Mouse (Mus musculus) bone marrow, adult 2 months (tissue): Measurements from ENCODE around the gene Hmox2.
"Not testable (repeated sequence)": the region's sequence is repeated elsewhere in the genome, so short reads cannot be mapped to it uniquely, and the experiment has no call there.

Experiments
- CTCF ChIP-seq: fragments of 200-500 bp; IDR thresholded peaks from 2 replicates; pipeline ENCODE4 v1.5.1; 2011; ENCODE audit warnings: low read length, control low read depth; ENCODE audit not compliant: control insufficient read depth, insufficient read depth
- POLR2A ChIP-seq: fragments of 200-500 bp; IDR thresholded peaks from 2 replicates; pipeline ENCODE4 v1.6.1; 2011; ENCODE audit warnings: low read depth, mild to moderate bottlenecking, control low read depth, low read length, borderline replicate concordance; ENCODE audit not compliant: control insufficient read depth

DNA sequence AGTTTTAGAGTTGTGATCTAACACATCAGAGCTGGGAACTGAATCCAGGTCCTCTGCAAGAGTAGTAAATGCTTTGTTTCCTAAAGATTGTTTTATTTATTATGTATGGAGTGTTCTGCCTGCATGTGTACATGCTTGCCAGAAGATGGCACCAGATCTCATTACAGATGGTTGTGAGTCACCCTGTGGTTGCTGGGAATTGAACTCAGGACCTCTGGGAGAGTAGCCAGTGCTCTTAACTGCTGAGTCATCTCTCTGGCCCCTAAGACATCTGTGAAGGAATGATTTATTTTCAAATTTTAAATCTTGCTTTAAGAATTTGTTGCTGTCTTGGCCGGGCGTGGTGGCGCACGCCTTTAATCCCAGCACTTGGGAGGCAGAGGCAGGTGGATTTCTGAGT, 36.8 kb upstream of the Hmox2 start:
- TF ChIP-seq CTCF, POLR2A: not testable (repeated sequence)
